Mouse (Mus musculus): ENCODE measurements around the gene Jph4. TPM values are rescaled to one million over a fixed set of nuclear protein-coding genes. Genes with fewer than 3 reads are reported as not detected.
A peak's percentile ranks its signal among the peaks of the same experiment; 100 is the strongest.

Jph4 gene
- total RNA-seq (2021) (1 to 10 TPM; 2.5 to 3.0 TPM), polyA plus RNA-seq (2012; rRNA removed) (4.0 and 6.8 TPM in 2 replicates)
- long read RNA-seq, partial matches to known transcripts: 1 of 1 reads
- long read RNA-seq, other reads (novel, unspliced or antisense): 0 of 1 reads

DNA sequence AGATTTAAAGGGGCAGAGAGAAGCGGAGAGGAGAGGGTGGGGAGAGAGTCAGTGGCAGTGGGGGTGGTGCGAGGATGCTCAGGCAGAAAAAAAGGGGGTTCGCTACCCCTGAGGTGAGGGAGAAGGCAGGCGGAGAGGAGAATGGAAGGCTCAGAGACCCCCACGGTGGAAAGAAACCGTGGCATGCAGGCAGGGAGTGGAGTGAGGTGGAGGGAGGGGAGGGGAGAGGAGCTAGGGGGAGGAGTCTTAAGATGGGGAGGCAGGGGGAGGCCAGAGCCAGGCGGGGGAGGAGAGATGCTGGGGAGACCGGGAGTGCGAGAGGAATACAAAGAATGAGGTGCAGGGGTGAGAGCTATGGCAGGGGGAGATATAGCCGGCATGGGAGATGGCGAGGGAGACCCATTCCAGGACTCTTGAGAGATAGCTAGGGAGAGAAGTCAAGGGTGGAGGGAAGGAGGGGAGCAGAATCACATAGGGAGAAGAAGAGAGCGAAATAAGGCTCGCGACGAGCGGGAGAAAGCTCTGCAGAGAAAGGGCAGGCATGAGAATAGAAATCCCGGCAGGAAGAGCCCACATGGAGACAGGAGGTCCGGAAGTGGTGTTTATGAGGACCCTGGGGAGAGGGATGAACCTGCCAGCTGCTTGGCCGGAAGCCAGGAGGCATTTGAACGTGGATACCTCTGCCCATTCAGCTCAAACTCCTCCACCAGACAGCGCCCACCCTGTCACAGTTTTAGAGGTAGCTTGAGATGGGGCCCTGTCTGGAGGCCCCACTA, at the start of gene Jph4:
Gene Jph4, minus strand, starts transcription at position 511 of the 776 bp plus-strand sequence.
- DNase-seq: no peak

DNA sequence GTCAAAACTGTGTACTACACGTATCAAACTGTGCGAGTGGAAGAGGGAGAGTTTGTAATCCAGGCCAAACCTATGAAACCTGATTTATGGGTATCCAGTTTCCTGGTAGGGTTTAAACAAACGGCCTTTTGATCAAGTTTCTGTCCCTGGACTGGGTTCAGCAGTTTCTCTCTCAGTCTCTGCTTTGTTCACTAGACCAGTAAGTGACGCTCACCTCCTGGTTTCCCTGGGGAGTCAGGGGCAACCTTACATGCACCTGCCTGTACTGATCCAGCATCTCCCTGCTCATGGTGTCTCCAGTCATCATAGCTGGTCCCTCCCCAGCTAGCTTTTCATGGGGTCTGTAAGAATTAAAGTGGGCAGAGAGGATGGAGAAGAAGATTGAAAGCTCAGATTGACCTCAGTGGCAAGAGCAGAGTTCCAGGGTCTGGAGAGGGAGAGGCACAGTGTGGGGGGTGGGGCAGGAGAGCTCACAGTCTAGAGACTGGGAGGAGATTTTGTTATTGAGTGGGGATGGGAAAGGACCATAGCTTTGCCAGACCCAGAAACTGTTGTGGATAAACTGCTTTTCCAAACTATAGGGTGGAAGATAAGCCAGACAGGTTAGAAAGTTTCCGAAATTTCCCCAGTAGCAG, 47.6 kb upstream of the Jph4 start:
- DNase-seq: no peak

DNA sequence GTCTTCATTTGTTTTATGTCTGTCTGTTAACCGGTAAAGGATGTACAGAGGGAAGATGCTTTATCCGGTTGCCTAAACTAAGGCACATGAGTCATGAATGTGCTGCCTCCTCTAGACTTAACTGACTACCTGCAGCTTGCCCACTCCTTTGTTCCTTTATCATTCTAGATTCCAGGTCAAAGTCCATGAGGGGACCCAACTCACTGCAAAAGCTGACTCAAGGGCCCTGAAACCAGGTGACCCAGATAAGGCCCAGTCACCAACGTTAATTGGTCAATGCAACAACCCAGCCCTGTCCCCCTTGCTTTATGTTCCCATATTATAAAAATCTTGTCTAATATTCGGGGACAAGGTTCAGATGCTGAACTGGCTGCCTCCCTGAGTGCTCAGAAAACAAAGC, 45.4 kb upstream of the Jph4 start:
- no peak for DNase-seq

DNA sequence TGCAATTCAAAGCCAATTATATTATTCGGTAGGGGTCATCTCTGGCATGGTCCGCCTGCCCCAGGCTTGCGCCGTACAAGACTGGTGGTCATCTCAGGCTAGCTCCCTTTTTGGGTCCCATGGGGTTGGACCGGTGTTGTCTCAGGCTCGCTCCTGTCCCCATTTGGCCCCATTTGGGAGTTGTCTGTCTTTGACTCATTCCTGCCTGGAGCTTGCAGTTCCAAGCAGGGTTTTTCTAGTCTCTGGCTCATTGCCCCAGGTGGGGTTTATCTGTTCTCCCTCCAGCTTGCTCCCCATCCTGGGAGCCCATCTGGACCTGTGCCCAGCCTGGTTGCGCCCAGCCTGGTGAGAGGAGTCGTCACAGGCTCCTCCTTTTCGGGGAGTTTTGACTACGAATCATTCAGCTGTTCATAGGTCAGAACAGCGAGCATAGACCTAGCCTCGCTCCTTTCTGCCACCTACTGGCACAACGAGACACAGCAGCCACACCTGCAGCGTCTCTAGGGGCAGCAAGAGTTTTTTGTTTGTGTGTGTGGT, 44.4 kb upstream of the Jph4 start:
- peak; percentile 81 for DNase-seq

DNA sequence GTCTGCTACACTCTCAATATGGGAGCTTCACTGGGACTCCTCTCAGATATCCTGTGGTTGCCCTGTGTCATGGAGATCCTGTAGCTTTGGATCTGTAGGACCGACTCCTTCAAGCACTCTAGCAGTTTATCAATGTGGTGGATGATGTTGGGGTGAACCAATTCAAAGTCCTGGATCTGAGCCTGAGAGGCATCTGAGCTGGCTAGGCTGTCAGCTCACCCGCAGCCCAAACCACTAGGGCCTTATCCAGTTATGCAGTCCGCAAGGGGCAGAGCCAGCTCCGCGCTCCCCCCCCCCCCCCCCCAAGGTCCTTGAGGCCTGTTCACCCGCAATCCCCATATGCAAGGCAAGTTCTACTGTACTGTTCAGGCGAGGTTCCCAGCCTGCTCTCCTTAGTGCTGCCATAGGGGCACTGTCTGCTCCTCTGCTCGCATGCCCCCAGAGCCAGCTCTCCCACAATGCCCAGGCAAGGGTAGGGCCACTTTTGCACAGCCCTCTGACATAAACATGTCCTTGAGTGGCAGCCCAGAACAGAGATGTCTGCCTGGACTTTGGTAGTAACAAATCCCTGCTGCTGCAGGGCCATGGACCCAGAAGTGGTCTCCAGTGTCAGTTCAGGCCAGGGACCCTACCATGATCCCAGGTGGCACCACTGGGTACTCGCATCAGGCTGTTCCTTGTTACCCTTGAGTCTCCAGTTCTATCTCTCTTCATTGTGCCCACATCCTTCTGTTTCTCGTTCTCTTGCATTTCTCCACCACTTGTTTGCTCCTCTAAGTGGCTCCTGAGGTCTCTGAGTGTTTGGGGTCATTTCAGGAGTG, 43.7 kb upstream of the Jph4 start:
- DNase-seq: no peak

DNA sequence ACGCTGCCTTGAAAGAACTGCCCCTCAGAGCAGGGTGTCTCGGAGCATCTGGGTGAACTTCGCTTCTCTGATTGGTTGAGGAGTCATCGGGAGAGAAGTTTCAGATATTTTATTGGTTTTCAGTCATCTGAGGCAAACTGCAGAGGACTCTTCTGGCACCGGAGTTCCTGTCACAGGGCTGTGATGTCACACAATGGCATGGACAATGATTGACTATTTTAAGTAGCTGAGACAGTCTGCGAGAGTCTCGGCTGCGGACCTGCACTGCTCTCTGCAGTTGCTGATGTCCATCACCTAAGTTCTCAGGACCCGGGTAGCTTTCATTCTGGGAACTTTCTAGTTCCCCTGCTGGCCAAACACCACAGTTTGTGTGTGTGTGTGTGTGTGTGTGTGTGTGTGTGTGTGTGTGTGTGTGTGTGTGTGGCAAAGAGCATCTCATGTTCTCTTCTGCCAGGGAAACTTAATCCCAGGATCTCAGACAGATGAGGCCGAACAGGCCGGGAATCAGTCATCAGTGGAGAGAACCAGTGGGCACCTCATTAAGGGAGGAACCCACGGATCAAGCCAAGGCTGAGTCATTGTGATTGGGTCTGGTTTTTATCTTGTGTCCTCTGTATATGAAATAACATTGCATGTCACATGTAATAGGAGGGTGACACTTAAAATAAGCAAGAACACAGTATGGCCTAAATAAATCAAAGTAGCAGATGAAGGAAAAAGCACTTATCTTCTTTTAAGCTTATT, 40.8 kb upstream of the Jph4 start:
- DNase-seq: no peak

DNA sequence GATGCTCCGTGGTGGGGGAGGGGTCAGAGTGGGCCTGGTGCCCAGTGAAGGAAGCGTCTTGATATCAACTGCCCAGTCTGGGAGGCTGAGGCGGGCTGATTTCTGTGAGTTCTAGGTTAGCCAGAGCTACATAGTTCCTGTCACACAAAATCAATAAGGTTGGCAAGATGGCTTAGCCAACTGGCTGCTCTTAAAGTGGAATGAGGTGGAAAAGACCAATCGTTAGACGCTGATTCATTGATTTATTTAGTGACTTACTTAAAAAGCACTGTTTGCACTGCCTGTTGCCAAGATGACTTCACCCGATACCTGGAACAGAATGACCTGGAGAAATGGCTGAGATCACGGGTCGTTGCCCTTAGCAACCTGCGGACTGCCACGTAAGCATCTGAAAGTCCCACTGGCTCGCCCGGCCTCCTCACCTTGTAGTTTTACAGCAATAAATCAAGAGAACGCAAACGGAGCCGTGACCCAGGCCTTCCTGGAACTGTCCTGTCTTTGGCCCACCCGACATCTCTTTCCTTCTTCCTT, 36.3 kb upstream of the Jph4 start:
- no peak for DNase-seq

DNA sequence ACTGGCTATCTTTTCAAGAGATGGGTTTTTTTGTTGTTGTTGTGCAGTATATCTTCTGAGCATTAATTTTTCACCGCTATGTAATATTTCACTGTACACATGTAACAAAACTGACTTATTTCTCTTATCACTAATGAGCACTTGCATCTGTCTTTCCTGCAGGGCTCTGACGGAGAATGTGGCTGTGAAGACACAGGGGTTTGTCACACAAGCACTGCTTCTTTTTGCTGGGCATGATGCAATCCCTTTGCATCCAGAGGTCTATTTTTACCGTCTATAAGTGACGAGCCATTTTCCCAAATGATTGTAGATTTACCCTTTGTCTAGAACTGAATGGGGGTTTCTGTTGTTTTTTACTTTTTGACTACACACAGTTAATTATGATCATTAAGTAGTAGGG, 35.4 kb upstream of the Jph4 start:
- DNase-seq: no peak

DNA sequence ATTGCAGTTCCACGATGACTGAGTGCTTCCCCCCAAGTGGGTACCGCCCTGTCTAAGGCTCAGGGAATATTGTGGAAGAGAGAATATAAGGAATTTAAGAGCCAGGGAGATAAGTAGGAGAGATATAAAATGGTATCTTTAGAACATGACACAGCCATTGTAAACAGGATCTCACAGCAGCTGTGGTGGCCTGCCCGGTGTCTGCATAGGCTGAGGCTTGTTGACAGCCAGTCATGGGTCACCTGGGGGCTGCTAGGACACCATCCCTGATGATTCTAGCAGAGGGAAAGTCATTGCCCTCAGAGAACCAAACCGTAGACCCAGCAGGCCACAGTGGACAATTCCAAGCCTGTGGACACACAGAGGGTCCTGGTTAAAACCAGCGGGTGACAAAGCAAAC, 34.2 kb upstream of the Jph4 start:
- DNase-seq: no peak

DNA sequence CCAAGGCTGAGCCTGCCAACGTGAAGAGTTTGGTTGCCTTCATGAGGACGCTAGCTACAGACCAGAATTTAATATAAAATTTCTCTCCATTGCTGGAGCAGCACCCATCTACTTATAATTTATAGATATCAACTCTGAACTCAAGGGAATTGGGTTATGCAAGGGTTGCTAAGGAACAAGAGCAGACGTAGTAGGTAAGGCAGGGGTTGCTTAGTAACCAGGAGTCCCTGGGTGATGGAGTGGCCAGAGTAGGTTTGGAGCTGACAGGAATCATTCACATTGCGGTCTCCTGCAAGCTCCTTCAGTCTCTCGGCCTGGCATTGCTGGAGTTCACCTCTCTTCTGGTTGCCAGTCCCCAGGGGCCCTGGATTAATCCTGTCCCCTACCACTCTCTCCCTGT, 32.3 kb upstream of the Jph4 start:
- DNase-seq: no peak

DNA sequence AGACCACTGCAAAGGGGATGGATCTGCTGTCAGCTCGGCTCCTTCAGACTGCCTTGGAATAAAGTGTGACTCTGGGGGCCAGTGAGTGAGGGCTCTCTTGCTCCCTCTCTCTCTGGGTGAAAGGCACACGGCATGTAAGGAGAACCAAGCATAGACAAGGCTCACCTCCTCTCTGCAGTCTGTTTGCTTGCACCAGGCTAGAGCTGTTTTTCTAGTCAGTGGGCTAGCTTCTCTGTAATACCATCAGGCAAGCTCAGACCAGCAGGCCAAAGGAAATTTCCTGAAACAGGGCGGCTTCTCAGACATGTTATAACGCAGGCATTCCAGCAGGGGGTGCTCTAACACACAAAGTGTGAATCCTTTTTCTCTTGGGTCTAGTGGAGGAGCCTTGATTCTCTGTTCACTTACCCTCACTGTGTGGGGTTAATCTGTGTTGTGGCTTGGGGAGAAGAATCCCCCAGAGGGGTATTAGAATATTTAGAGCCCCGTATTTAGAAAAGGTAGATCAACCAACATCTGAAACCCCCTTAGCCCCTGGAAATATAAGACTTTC, 31.7 kb upstream of the Jph4 start:
- DNase-seq: peak; percentile 57

DNA sequence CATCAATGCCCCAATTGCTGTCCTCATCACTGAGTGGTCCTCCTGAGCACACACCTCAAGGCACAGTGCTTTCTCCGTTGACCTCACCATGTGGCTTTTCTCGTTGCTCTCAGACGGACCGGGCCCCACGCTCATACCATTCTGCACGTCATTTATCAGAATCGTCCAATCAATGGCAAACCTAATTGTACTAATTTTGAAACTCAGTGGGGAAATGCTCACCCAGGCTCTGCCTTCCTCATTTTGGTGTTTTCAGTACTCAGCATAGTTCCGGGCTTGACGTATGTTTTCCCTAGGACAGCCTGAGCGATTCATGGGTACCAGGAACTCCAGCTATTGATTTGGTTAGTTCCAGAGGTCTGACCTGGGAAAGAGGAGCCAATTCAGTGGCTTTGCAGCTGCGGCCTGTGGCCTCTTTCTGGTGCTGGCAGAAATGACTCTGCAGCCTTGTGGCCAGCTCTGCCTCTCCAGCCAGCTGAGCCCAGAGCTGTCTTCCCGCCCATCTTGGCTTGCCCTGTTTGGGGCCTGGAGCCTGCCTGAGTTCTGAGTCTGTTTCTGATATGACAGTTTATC, 30.2 kb upstream of the Jph4 start:
- peak; percentile 61 for DNase-seq

DNA sequence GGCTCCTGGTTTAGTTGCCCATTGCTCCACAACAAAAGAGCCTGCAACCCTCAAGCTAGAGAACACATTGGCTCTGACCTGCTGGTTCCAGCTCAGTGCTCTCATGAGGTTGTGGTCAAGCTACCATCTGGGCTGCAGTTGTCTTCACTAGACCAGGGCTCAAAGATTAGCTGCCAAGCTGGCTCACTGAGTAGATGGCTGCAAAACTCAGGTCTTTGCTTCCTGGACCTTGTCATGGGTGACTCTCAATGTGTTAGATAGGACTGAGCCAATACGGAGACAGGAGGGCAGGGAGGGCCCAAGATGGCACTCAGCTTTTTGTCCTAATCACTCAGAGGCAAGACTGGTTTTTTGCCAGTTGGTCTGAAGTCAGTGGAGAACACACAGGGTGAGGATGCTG, 29.6 kb upstream of the Jph4 start:
- DNase-seq: no peak

DNA sequence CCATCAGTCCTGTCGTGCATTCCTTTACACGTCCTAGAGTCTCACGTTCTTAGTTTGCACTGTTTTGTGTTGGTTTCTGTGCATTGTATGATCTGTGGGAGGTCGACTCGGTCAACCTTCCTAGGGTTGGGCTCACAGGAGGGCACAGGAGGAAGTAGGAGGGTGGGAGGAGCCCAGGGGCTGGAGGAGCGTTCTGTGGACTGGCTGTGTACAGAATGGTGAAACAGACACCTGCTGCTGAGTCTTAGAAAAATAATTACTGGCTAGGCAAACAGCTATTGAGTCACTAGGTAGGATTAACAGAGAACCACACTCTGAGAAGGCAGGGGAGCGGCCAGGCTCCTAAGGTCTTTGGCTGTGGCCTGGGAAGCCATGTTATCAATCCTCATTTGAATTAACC, 22.6 kb upstream of the Jph4 start:
- DNase-seq: no peak

DNA sequence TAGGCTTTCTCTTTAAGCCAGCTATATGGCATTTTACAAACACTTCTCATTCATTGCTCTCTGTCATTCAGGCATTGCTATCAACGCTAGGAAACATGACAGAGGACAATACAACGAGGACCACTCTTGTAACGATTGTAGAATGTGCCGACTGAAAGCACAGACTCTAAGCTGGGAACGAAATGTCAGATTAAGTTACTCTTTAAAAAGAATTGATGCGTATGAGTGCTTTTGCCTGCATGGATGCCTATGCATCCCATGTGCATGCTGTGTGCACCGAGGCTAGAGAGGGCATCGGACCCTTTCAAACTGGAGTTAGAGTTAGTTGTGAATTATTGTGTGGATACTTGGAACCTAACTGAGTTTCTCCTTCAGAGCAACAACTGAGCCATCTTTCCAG, 18.9 kb upstream of the Jph4 start:
- DNase-seq: no peak

DNA sequence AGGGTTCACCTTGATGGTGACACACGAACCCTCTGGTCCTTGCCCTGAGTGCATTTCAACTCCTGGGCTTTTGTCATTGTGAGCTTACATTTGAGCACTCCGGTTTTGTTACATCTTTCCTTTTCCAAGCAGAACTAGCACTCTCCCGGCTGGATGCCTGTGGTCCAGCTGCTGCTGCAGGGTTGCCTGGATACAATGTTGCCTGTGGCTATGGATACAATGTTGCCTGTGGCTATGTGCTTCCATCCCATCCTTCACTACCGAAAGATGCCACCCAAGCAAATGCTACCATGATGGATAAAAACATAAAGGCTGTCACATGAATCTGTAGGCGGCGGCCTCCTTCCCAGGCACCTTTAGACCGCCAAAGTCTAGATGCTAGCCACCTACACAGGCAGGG, 9.8 kb upstream of the Jph4 start:
- DNase-seq: no peak

DNA sequence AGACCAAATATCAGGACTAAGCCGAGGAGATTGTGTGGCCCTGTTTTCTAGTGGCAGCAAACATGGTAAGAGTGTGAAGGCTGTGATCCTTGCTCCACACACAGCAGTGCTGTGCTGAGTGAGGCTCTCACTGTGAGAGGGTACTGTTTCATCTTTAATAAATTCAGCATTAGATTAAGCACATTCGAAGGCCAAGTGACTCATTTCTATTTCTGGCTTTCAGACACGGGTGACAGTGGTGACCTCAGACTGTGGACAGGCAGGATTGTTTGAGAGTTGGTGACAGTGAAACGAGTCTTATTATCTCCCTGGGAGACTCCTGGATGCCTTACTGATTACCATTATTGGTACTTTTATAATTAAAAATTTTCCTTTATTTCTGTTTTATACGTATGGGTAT, 9.0 kb upstream of the Jph4 start:
- peak; percentile 63 for DNase-seq

DNA sequence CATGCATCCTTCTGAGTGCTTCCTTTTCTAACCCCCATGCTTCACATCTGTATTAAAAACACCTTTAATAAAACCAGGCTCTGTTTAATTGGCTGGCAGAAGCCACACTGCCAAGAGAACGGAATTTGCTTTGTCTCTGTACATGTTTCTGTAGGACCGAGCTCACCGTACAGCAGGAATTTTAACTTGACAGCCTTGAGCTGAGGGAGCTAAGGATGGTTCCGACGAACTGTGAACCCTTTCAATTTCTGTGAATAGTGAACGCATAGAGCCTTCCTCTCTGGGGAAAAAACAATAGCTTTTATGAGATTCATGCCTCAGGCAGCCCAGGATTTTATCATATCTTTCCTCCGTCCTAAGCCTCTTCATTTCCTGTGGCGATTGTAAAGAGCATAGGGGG, 5.6 kb upstream of the Jph4 start:
- DNase-seq: no peak

DNA sequence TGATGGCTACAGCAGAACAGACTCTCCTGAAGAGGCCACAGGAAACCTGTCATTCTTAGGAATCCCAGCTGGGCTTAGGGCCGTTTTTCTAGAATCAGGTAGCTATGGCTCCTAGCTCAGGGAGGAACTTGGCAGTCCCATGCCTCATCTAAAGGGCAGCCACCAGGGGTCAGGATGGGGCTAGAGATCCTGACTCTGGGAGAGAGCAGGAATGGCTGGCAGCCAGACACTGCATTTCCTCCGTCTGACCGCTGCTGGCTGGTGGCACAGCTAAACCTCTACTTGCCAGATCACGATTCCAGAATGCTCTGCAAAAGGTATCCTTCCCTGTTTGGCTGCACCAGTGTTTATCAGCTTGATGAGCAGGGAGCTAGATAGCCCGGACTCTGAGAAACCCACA, 5.2 kb upstream of the Jph4 start:
- DNase-seq: peak; percentile 86

DNA sequence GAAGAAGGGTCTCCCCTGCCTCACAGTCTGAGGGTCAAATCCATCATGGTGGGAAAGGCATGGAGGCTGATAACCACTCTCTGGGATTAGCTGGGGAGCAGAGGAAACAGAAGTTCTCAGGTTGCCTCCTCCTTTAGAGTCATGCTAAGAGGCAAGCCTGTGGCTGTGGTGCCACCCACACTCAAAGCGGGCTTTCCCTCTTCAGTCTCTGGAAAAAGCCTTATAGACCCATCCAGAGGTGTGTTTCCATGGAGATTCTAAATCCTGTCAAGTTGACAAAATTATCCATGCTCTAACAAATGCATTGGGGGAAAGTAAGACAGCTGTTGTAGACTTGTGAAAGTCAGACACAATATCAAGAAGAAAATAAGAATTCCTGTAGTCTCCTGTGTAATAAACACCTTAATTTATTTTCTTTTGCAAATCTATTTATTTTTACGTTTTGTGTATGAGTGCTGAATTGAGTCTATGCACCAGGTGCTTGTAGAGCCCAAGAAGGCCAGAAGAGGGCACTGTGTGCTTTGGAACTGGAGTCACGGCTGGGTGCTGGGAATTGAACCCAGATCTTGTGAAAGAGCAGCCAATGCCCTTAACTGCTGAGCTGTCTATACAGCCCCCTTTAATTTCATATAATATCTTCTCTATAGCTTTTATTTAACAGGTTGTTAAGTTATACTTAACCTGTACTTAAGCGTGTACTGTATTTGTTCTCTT, 2.8 kb upstream of the Jph4 start:
- no peak for DNase-seq
